Mouse (Mus musculus) bone marrow, adult 2 months (tissue): Measurements from ENCODE around the gene Pde4dip.

Source experiments
- CTCF ChIP-seq: fragments of 200-500 bp; IDR thresholded peaks from 2 replicates; pipeline ENCODE4 v1.5.1; 2011; ENCODE audit warnings: low read length, control low read depth; ENCODE audit not compliant: control insufficient read depth, insufficient read depth
- POLR2A ChIP-seq: fragments of 200-500 bp; IDR thresholded peaks from 2 replicates; pipeline ENCODE4 v1.6.1; 2011; ENCODE audit warnings: low read depth, mild to moderate bottlenecking, control low read depth, low read length, borderline replicate concordance; ENCODE audit not compliant: control insufficient read depth

GRCm38 (mm10) chr3:97727801-97728200, 160.7 kb downstream of the Pde4dip start:
- TF ChIP-seq POLR2A (no peak), CTCF (no peak)
